Mouse (Mus musculus): ENCODE measurements at regions not wholly inside any gene's neighbourhood (a gene's known extent, or its start where the extent isn't known, plus 50 kb on each side); places are given as distances from the start of the nearest gene placed in this dataset.
"Not testable (repeated sequence)": the region's sequence is repeated elsewhere in the genome, so short reads cannot be mapped to it uniquely, and the experiment has no call there.

DNA sequence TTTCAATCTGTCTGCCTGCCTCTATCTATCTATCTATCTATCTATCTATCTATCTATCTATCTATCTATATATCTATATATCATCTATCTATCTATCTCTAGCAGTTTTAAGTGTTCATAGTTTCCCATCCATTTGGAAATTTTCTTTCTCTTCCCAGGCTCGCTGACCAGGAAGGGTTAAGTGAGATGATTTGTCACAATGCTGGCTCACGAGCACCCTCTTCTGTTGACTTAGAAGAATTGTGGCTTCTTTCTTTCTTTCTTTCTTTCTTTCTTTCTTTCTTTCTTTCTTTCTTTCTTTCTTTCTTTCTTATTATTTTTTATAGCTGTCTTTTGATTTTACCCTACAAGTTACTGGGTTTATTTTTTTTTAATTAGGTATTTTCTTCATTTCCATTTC lies 79.6 kb upstream of the Klf14 start:
- 4% methylated on average over 2 of the region's 2 CpGs for WGBS
- peak; percentile 72 for DNase-seq (ENCODE audit: low spot score)
- H3K27ac ChIP-seq; H3K9ac ChIP-seq; H3K9me3 ChIP-seq (ENCODE audit: control insufficient read depth, low read length); H3K4me1 ChIP-seq (replicated peaks; ENCODE audit: control insufficient read depth, insufficient read depth, low read length); ATAC-seq (ENCODE audit: low FRiP score); H3K27me3 ChIP-seq (ENCODE audit: control insufficient read depth, insufficient read depth, low read length); H3K4me2 ChIP-seq (replicated peaks); H3K4me3 ChIP-seq (replicated peaks; ENCODE audit: low read length); H3K36me3 ChIP-seq (replicated peaks; ENCODE audit: control insufficient read depth, insufficient read depth): not testable (repeated sequence)

DNA sequence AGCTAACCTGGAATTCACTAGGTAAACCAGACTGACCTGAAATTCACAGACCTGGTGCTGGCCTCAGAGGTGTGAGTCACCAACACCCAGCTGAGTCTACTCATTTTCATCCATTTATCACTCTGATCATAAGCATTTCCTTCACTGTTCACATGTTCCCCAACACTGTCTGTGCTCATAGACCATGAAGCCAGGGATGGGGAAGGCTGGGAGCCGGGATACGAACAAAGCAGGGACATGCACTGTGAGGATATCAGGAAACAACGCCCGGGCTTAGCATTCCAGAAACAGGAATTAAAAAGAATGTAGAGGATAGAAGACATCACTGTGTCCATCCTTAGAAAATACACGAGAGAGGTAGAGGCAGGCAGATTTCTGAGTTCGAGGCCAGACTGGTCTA lies 80.6 kb upstream of the Klf14 start:
- H3K4me3 ChIP-seq (replicated peaks; ENCODE audit: low read length): no peak overlapping the region
- H3K27ac ChIP-seq: no peak overlapping the region
- no peak overlapping the region for H3K4me2 ChIP-seq (replicated peaks)
- H3K9ac ChIP-seq: no peak overlapping the region
- H3K9me3 ChIP-seq (ENCODE audit: control insufficient read depth, low read length): no peaks in the 10 kb centered on the region
- DNase-seq (ENCODE audit: low spot score): no peak
- no peaks in the 10 kb centered on the region for H3K27me3 ChIP-seq (ENCODE audit: control insufficient read depth, insufficient read depth, low read length)
- no peaks in the 10 kb centered on the region for H3K4me1 ChIP-seq (replicated peaks; ENCODE audit: control insufficient read depth, insufficient read depth, low read length)
- H3K36me3 ChIP-seq (replicated peaks; ENCODE audit: control insufficient read depth, insufficient read depth): no peaks in the 10 kb centered on the region
- ATAC-seq (ENCODE audit: low FRiP score): no peak
- 79% methylated on average over 6 of the region's 6 CpGs for WGBS

GRCm38 (mm10) chr6:31040783-31041182 lies 81.9 kb upstream of the Klf14 start:
- no peak overlapping the region for H3K27ac ChIP-seq
- H3K9ac ChIP-seq: no peak overlapping the region
- 90% methylated on average over 6 of the region's 6 CpGs for WGBS
- H3K4me1 ChIP-seq (replicated peaks; ENCODE audit: control insufficient read depth, insufficient read depth, low read length): no peaks in the 10 kb centered on the region
- H3K4me3 ChIP-seq (replicated peaks; ENCODE audit: low read length): no peak overlapping the region
- no peaks in the 10 kb centered on the region for H3K36me3 ChIP-seq (replicated peaks; ENCODE audit: control insufficient read depth, insufficient read depth)
- H3K4me2 ChIP-seq (replicated peaks): no peak overlapping the region
- ATAC-seq (ENCODE audit: low FRiP score) (no peak), DNase-seq (ENCODE audit: low spot score) (no peak)
- H3K9me3 ChIP-seq (ENCODE audit: control insufficient read depth, low read length): no peaks in the 10 kb centered on the region
- no peaks in the 10 kb centered on the region for H3K27me3 ChIP-seq (ENCODE audit: control insufficient read depth, insufficient read depth, low read length)

DNA sequence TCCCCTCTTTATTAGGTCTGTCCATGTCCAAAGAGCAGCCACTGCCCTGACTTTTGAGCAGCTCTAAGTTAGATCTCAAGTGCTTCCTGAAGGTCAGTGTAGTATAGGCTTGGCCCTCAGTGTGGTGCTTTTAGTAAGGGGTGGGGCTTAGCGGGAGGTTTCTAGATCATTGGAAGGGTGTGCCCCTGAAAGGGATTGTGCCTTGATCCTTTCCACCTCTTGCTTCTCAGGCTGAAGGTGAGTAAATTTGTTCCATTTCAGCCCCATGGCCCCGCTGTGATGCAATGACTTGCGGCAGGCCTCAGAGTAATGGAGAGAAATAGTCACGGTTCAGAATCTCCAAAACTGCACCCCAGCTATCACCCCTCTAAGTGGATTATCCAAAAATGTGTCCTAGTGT lies 84.5 kb upstream of the Klf14 start:
- Histone ChIP-seq H3K4me3 (replicated peaks; ENCODE audit: low read length) (no peak overlapping the region), H3K27ac (no peak overlapping the region), H3K9ac (no peak overlapping the region), H3K9me3 (ENCODE audit: control insufficient read depth, low read length) (no peaks in the 10 kb centered on the region), H3K4me1 (replicated peaks; ENCODE audit: control insufficient read depth, insufficient read depth, low read length) (no peaks in the 10 kb centered on the region), H3K27me3 (ENCODE audit: control insufficient read depth, insufficient read depth, low read length) (no peaks in the 10 kb centered on the region), H3K36me3 (replicated peaks; ENCODE audit: control insufficient read depth, insufficient read depth) (no peaks in the 10 kb centered on the region), H3K4me2 (replicated peaks) (no peak overlapping the region)
- WGBS: 95% methylated on average over 4 of the region's 4 CpGs
- no peak for ATAC-seq (ENCODE audit: low FRiP score)
- no peak for DNase-seq (ENCODE audit: low spot score)

GRCm38 (mm10) chr6:31043919-31044318 lies 85.0 kb upstream of the Klf14 start:
- 99% methylated on average over 3 of the region's 3 CpGs for WGBS
- no peak overlapping the region for H3K9ac ChIP-seq
- no peak overlapping the region for H3K4me3 ChIP-seq (replicated peaks; ENCODE audit: low read length)
- DNase-seq (ENCODE audit: low spot score): no peak
- no peaks in the 10 kb centered on the region for H3K4me1 ChIP-seq (replicated peaks; ENCODE audit: control insufficient read depth, insufficient read depth, low read length)
- no peak overlapping the region for H3K4me2 ChIP-seq (replicated peaks)
- H3K27me3 ChIP-seq (ENCODE audit: control insufficient read depth, insufficient read depth, low read length): no peaks in the 10 kb centered on the region
- no peak overlapping the region for H3K27ac ChIP-seq
- H3K9me3 ChIP-seq (ENCODE audit: control insufficient read depth, low read length): no peaks in the 10 kb centered on the region
- H3K36me3 ChIP-seq (replicated peaks; ENCODE audit: control insufficient read depth, insufficient read depth): no peaks in the 10 kb centered on the region
- no peak for ATAC-seq (ENCODE audit: low FRiP score)

GRCm38 (mm10) chr6:31046197-31046596 lies 87.3 kb upstream of the Klf14 start:
- DNase-seq (ENCODE audit: low spot score) (no peak), ATAC-seq (ENCODE audit: low FRiP score) (no peak)
- 50% methylated on average over 3 of the region's 3 CpGs for WGBS
- Histone ChIP-seq H3K27me3 (ENCODE audit: control insufficient read depth, insufficient read depth, low read length) (no peaks in the 10 kb centered on the region), H3K4me3 (replicated peaks; ENCODE audit: low read length) (no peak overlapping the region), H3K9ac (no peak overlapping the region), H3K4me2 (replicated peaks) (no peak overlapping the region), H3K9me3 (ENCODE audit: control insufficient read depth, low read length) (no peaks in the 10 kb centered on the region), H3K27ac (no peak overlapping the region), H3K4me1 (replicated peaks; ENCODE audit: control insufficient read depth, insufficient read depth, low read length) (no peaks in the 10 kb centered on the region), H3K36me3 (replicated peaks; ENCODE audit: control insufficient read depth, insufficient read depth) (no peaks in the 10 kb centered on the region)

- Histone ChIP-seq H3K27ac (no peak overlapping the region), H3K9ac (no peak overlapping the region), H3K4me2 (replicated peaks) (no peak overlapping the region), H3K36me3 (replicated peaks; ENCODE audit: control insufficient read depth, insufficient read depth) (no peaks in the 10 kb centered on the region), H3K27me3 (ENCODE audit: control insufficient read depth, insufficient read depth, low read length) (no peaks in the 10 kb centered on the region), H3K4me3 (replicated peaks; ENCODE audit: low read length) (no peak overlapping the region), H3K9me3 (ENCODE audit: control insufficient read depth, low read length) (no peaks in the 10 kb centered on the region), H3K4me1 (replicated peaks; ENCODE audit: control insufficient read depth, insufficient read depth, low read length) (no peaks in the 10 kb centered on the region)
- ATAC-seq (ENCODE audit: low FRiP score) (no peak), DNase-seq (ENCODE audit: low spot score) (no peak)
- WGBS: 73% methylated on average over 11 of the region's 11 CpGs
Measured at GRCm38 (mm10) chr6:31048920-31049576, 90.2 kb upstream of the Klf14 start.

DNA sequence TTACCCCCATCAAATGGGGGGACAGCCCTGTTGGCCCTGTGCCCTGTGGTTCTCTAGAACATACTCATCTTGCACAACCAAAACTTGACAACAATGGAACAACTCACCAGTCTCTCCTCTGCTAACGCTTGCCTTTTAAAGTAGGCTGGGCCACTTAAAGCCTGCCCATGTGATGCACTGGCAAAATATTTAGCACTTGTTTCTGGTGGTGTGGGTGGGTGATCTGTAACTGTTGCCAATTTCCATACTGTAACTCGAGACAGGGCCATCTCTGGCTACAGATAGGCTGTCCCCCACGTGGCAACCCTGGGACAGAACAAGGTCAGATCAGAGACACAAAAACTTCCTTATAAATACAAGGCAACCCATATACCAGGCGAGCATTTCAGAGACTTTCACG lies 92.0 kb upstream of the Klf14 start:
- no peaks in the 10 kb centered on the region for H3K4me1 ChIP-seq (replicated peaks; ENCODE audit: control insufficient read depth, insufficient read depth, low read length)
- no peak for DNase-seq (ENCODE audit: low spot score)
- ATAC-seq (ENCODE audit: low FRiP score): no peak
- no peaks in the 10 kb centered on the region for H3K9me3 ChIP-seq (ENCODE audit: control insufficient read depth, low read length)
- no peak overlapping the region for H3K4me3 ChIP-seq (replicated peaks; ENCODE audit: low read length)
- WGBS: 68% methylated on average over 5 of the region's 5 CpGs
- H3K27ac ChIP-seq: no peak overlapping the region
- H3K9ac ChIP-seq: no peak overlapping the region
- H3K36me3 ChIP-seq (replicated peaks; ENCODE audit: control insufficient read depth, insufficient read depth): no peaks in the 10 kb centered on the region
- no peak overlapping the region for H3K4me2 ChIP-seq (replicated peaks)
- no peaks in the 10 kb centered on the region for H3K27me3 ChIP-seq (ENCODE audit: control insufficient read depth, insufficient read depth, low read length)

DNA sequence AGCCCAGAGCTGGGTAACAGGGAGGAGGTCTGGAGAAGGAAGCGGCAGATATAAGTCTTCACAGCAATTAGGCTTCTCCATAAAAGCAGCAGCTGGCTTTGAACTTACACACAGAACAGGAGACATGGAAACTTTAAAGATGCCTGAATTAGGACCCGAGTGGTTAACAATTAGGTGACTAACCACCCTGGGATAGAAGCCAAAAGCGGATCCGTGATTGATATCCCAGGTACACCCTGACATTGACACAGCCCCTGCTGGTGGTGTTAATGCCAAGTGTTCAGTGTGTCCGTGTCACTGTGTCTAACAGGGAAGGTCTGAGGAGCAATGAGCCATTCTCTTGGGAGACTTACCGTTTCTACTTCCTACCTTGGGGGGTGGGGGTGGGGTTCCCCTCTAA lies 92.9 kb upstream of the Klf14 start:
- Histone ChIP-seq H3K36me3 (replicated peaks; ENCODE audit: control insufficient read depth, insufficient read depth) (no peaks in the 10 kb centered on the region), H3K4me3 (replicated peaks; ENCODE audit: low read length) (no peak overlapping the region), H3K27ac (no peak overlapping the region), H3K4me2 (replicated peaks) (no peak overlapping the region), H3K4me1 (replicated peaks; ENCODE audit: control insufficient read depth, insufficient read depth, low read length) (no peaks in the 10 kb centered on the region), H3K9ac (no peak overlapping the region), H3K27me3 (ENCODE audit: control insufficient read depth, insufficient read depth, low read length) (no peaks in the 10 kb centered on the region), H3K9me3 (ENCODE audit: control insufficient read depth, low read length) (no peaks in the 10 kb centered on the region)
- 86% methylated on average over 6 of the region's 6 CpGs for WGBS
- DNase-seq (ENCODE audit: low spot score) (no peak), ATAC-seq (ENCODE audit: low FRiP score) (no peak)

DNA sequence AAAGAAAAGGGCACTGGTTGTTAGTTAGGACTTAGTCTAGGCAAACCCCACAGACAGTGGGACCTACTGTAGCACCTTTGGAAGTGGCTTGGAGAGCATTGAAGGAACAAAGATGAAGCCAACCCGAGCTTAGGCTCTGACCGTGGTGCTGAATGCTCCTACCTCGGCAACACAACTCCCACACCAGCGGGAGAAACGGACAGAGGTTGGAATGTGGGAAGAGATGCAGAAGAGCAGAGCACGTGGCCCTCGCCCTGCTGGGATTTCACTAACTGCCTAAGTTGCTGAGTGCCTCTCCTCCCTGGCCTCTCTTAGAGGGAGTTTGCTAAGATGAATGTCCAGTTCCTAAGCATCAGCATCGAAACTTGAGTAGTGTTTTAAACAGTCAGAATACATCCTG lies 94.1 kb upstream of the Klf14 start:
- Histone ChIP-seq H3K4me1 (replicated peaks; ENCODE audit: control insufficient read depth, insufficient read depth, low read length) (no peaks in the 10 kb centered on the region), H3K36me3 (replicated peaks; ENCODE audit: control insufficient read depth, insufficient read depth) (no peaks in the 10 kb centered on the region), H3K9ac (no peak overlapping the region), H3K4me2 (replicated peaks) (no peak overlapping the region), H3K27me3 (ENCODE audit: control insufficient read depth, insufficient read depth, low read length) (no peaks in the 10 kb centered on the region), H3K4me3 (replicated peaks; ENCODE audit: low read length) (no peak overlapping the region), H3K27ac (no peak overlapping the region), H3K9me3 (ENCODE audit: control insufficient read depth, low read length) (no peaks in the 10 kb centered on the region)
- ATAC-seq (ENCODE audit: low FRiP score): no peak
- DNase-seq (ENCODE audit: low spot score): no peak
- 18% methylated on average over 8 of the region's 8 CpGs for WGBS
